Mouse (Mus musculus): Measurements from ENCODE around the gene Cox4i2. TPM values are rescaled to one million over a fixed set of nuclear protein-coding genes. Genes with fewer than 3 reads are reported as not detected.
A peak's percentile ranks its signal among the peaks of the same experiment; 100 is the strongest.

Cox4i2 gene
- total RNA-seq (2014; rRNA removed), result not detected in 2 replicates
- polyA plus RNA-seq (2012; rRNA removed), result 0.22 and 0.31 TPM in 2 replicates

- no peaks in the 10 kb centered on the region for H3K4me1 ChIP-seq (ENCODE audit: control insufficient read depth, insufficient read depth, low read length)
- TF ChIP-seq POLR2A (IDR thresholded peaks at IDR 0.05; ENCODE audit: extremely low read depth, insufficient read depth, low read length) (no peak), CTCF (IDR thresholded peaks at IDR 0.05; ENCODE audit: low read depth, low read length) (no peak)
- no peak within 1 kb of the TSS for H3K9ac ChIP-seq (ENCODE audit: low read depth, low read length)
- no peaks in the 10 kb centered on the region for H3K27me3 ChIP-seq (ENCODE audit: control insufficient read depth, insufficient read depth, low read length)
- no peak for DNase-seq (ENCODE audit: extremely low read depth, low read depth, low spot score)
- H3K79me2 ChIP-seq (ENCODE audit: control insufficient read depth, insufficient read depth, low read length), result no peaks in the 10 kb centered on the region
- H3K36me3 ChIP-seq (ENCODE audit: control insufficient read depth, insufficient read depth, low read length), result no peaks in the 10 kb centered on the region
- H3K4me3 ChIP-seq (ENCODE audit: insufficient read depth, low read depth, low read length), result peak within 1 kb of the TSS; percentile 26; the same call in 1 of the 2 replicates
- 25% methylated on average over 30 of the region's 30 CpGs for WGBS
- H3K27ac ChIP-seq (replicated peaks; ENCODE audit: insufficient read depth, low read depth, low read length), result no peak within 1 kb of the TSS
These were observed at the start of gene Cox4i2 for GRCm38 (mm10) chr2:152753944-152754711. Gene Cox4i2 (plus strand): TSS chr2:152754173.

- TF ChIP-seq CTCF (IDR thresholded peaks at IDR 0.05; ENCODE audit: low read depth, low read length) (no peak), POLR2A (IDR thresholded peaks at IDR 0.05; ENCODE audit: extremely low read depth, insufficient read depth, low read length) (no peak)
- no peak overlapping the region for H3K4me3 ChIP-seq (ENCODE audit: insufficient read depth, low read depth, low read length)
- WGBS, result 93% methylated on average over 5 of the region's 5 CpGs
- H3K27ac ChIP-seq (replicated peaks; ENCODE audit: insufficient read depth, low read depth, low read length), result no peak overlapping the region
- H3K27me3 ChIP-seq (ENCODE audit: control insufficient read depth, insufficient read depth, low read length), result no peaks in the 10 kb centered on the region
- no peaks in the 10 kb centered on the region for H3K79me2 ChIP-seq (ENCODE audit: control insufficient read depth, insufficient read depth, low read length)
- peaks cover 15% of the 10 kb centered on the region for H3K36me3 ChIP-seq (ENCODE audit: control insufficient read depth, insufficient read depth, low read length)
- H3K4me1 ChIP-seq (ENCODE audit: control insufficient read depth, insufficient read depth, low read length), result peaks cover 5% of the 10 kb centered on the region; the same call in 1 of the 2 replicates
- no peak overlapping the region for H3K9ac ChIP-seq (ENCODE audit: low read depth, low read length)
- no peak for DNase-seq (ENCODE audit: extremely low read depth, low read depth, low spot score)
These were observed 49.7 kb upstream of the Cox4i2 start for GRCm38 (mm10) chr2:152704256-152704605.

GRCm38 (mm10) chr2:152704811-152705370, 49.1 kb upstream of the Cox4i2 start:
- Histone ChIP-seq H3K27ac (replicated peaks; ENCODE audit: insufficient read depth, low read depth, low read length) (no peak overlapping the region), H3K9ac (ENCODE audit: low read depth, low read length) (no peak overlapping the region)
- WGBS, result 96% methylated on average over 14 of the region's 14 CpGs

DNA sequence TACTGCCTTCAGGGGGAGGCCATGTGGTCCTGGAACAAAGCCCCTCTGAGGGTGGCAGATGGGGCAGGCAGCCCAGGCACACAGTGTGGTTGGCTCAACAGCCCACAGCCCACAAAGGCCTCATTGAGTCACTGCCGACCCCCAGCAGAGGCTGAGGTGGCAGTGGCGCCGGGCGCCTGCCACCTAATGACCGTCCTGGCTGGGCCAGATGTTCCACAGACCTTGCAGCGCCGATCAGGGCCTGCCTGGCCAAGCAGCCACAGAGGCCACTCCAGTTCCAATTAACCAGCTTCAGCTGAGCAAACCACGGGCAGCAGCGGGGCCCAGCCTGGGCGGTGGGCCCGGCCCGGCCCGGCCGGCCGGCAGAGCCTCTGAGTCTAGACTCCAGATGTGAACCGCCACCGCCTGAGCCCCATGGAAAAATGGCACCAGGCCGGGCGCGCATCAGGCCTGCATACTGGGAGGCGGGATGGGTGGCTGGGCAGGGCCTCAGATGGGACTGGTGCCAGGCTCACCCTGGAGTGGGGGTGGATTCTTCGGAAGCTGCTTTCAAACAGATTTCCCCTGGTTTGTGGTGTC, 47.9 kb upstream of the Cox4i2 start:
- peaks cover 8% of the 10 kb centered on the region for H3K36me3 ChIP-seq (ENCODE audit: control insufficient read depth, insufficient read depth, low read length)

More at GRCm38 (mm10) chr2:152704811-152705370, 49.1 kb upstream of the Cox4i2 start:
- TF ChIP-seq CTCF (IDR thresholded peaks at IDR 0.05; ENCODE audit: low read depth, low read length), result no peak
- TF ChIP-seq POLR2A (IDR thresholded peaks at IDR 0.05; ENCODE audit: extremely low read depth, insufficient read depth, low read length), result no peak
- no peaks in the 10 kb centered on the region for H3K79me2 ChIP-seq (ENCODE audit: control insufficient read depth, insufficient read depth, low read length)
- no peak for DNase-seq (ENCODE audit: extremely low read depth, low read depth, low spot score)
- no peak overlapping the region for H3K4me3 ChIP-seq (ENCODE audit: insufficient read depth, low read depth, low read length)
- no peaks in the 10 kb centered on the region for H3K27me3 ChIP-seq (ENCODE audit: control insufficient read depth, insufficient read depth, low read length)
- peaks cover 14% of the 10 kb centered on the region for H3K36me3 ChIP-seq (ENCODE audit: control insufficient read depth, insufficient read depth, low read length)
- peaks cover 5% of the 10 kb centered on the region; the same call in 1 of the 2 replicates for H3K4me1 ChIP-seq (ENCODE audit: control insufficient read depth, insufficient read depth, low read length)

GRCm38 (mm10) chr2:152707186-152707585, 46.8 kb upstream of the Cox4i2 start:
- no peak for DNase-seq (ENCODE audit: extremely low read depth, low read depth, low spot score)
- no peak for TF ChIP-seq CTCF (IDR thresholded peaks at IDR 0.05; ENCODE audit: low read depth, low read length)
- TF ChIP-seq POLR2A (IDR thresholded peaks at IDR 0.05; ENCODE audit: extremely low read depth, insufficient read depth, low read length), result no peak
- Histone ChIP-seq H3K4me3 (ENCODE audit: insufficient read depth, low read depth, low read length) (peak overlapping the region; percentile 58), H3K4me1 (ENCODE audit: control insufficient read depth, insufficient read depth, low read length) (peaks cover 5% of the 10 kb centered on the region; the same call in 1 of the 2 replicates), H3K9ac (ENCODE audit: low read depth, low read length) (peak overlapping the region; percentile 61), H3K27me3 (ENCODE audit: control insufficient read depth, insufficient read depth, low read length) (no peaks in the 10 kb centered on the region), H3K79me2 (ENCODE audit: control insufficient read depth, insufficient read depth, low read length) (no peaks in the 10 kb centered on the region), H3K36me3 (ENCODE audit: control insufficient read depth, insufficient read depth, low read length) (peaks cover 8% of the 10 kb centered on the region), H3K27ac (replicated peaks; ENCODE audit: insufficient read depth, low read depth, low read length) (peak overlapping the region; percentile 45)
- 37% methylated on average over 7 of the region's 7 CpGs for WGBS

More for the DNA sequence above, 47.9 kb upstream of the Cox4i2 start:
- Histone ChIP-seq H3K4me1 (ENCODE audit: control insufficient read depth, insufficient read depth, low read length) (peaks cover 5% of the 10 kb centered on the region; the same call in 1 of the 2 replicates), H3K27me3 (ENCODE audit: control insufficient read depth, insufficient read depth, low read length) (no peaks in the 10 kb centered on the region), H3K4me3 (ENCODE audit: insufficient read depth, low read depth, low read length) (no peak overlapping the region), H3K9ac (ENCODE audit: low read depth, low read length) (no peak overlapping the region), H3K27ac (replicated peaks; ENCODE audit: insufficient read depth, low read depth, low read length) (0 out of 2 replicates have a peak overlapping the region, but pooled peaks have one; percentile 16), H3K79me2 (ENCODE audit: control insufficient read depth, insufficient read depth, low read length) (no peaks in the 10 kb centered on the region)
- no peak for DNase-seq (ENCODE audit: extremely low read depth, low read depth, low spot score)
- WGBS, result 91% methylated on average over 22 of the region's 22 CpGs
- TF ChIP-seq CTCF (IDR thresholded peaks at IDR 0.05; ENCODE audit: low read depth, low read length), result no peak
- no peak for TF ChIP-seq POLR2A (IDR thresholded peaks at IDR 0.05; ENCODE audit: extremely low read depth, insufficient read depth, low read length)

Data from liver, adult 2 months (tissue).